Mouse (Mus musculus) heart, embryonic 13.5 days (tissue): ENCODE results near the gene Gm49776. TPM values are rescaled to one million over a fixed set of nuclear protein-coding genes. Genes with fewer than 3 reads are reported as not detected.
A peak's percentile ranks its signal among the peaks of the same experiment; 100 is the strongest.

ENCODE experiments used
- ATAC-seq: fragments of 200-750 bp; cut with Nextera tagmentation; 2 replicates; pipeline ENCODE4 v1.8.0; 2017; ENCODE audit warnings: moderate TSS enrichment; ENCODE audit not compliant: insufficient number of reproducible peaks, low FRiP score, low TSS enrichment; ENCODE audit errors: extremely low read depth
- H3K27ac ChIP-seq: fragments of 300-500 bp; sonication (generic); replicated peaks from 2 replicates; pipeline ENCODE4 v1.5.1; 2015; ENCODE audit warnings: moderate library complexity, mild to moderate bottlenecking, inconsistent platforms
- H3K27me3 ChIP-seq: fragments of 300-500 bp; sonication (generic); replicated peaks from 2 replicates; pipeline ENCODE4 v1.6.1; 2015; ENCODE audit warnings: mild to moderate bottlenecking, inconsistent platforms
- H3K36me3 ChIP-seq: fragments of 300-500 bp; sonication (generic); 2 replicates; pipeline ENCODE4 v1.6.1; 2015; ENCODE audit warnings: mild to moderate bottlenecking, inconsistent platforms
- H3K4me1 ChIP-seq: fragments of 300-500 bp; sonication (generic); 2 replicates; pipeline ENCODE4 v1.6.1; 2015; ENCODE audit warnings: inconsistent platforms
- H3K4me2 ChIP-seq: fragments of 300-500 bp; sonication (generic); 2 replicates; pipeline ENCODE4 v1.6.1; 2015; ENCODE audit warnings: inconsistent platforms, mild to moderate bottlenecking, moderate library complexity
- H3K4me3 ChIP-seq: fragments of 300-500 bp; sonication (generic); 2 replicates; pipeline ENCODE4 v1.5.1; 2015; ENCODE audit warnings: moderate library complexity, mild to moderate bottlenecking, inconsistent platforms
- H3K9ac ChIP-seq: fragments of 300-500 bp; sonication (generic); 2 replicates; pipeline ENCODE4 v1.6.1; 2015; ENCODE audit warnings: inconsistent platforms, mild to moderate bottlenecking, moderate library complexity
- H3K9me3 ChIP-seq: fragments of 300-500 bp; sonication (generic); 2 replicates; pipeline ENCODE4 v1.6.1; 2016; ENCODE audit warnings: inconsistent platforms
- WGBS: fragments of 180-500 bp; shearing (Covaris S2); methylation state at CpG from one replicate; pipeline ENCODE4 v1.1.7; 2015; ENCODE audit warnings: mixed read lengths; 5-methylcytosine and 5-hydroxymethylcytosine counted together
- polyA plus RNA-seq: library from polyadenylated mRNA; unstranded; fragments of >200 nt; fragmentation: Nextera tagmentation; extraction: Ambion mirVana; gene quantifications from 2 replicates; pipeline ENCODE4 v1.2.1, GENCODE M21; 2015

The Gm49776 gene
- polyA plus RNA-seq, 1 experiment from 2014 or later, result 1.8 TPM

GRCm38 (mm10) chr16:18218580-18218996 lies 39.5 kb downstream of the Gm49776 start:
- no peaks in the 10 kb centered on the region for H3K9me3 ChIP-seq
- ATAC-seq, result no peak
- H3K4me3 ChIP-seq, result no peak overlapping the region
- WGBS, result 60% methylated on average over 9 of the region's 9 CpGs
- H3K27ac ChIP-seq, result no peak overlapping the region
- peaks cover 37% of the 10 kb centered on the region for H3K4me1 ChIP-seq
- 0 out of 2 replicates have a peak, but pooled peaks cover 3% of the 10 kb centered on the region for H3K27me3 ChIP-seq
- H3K9ac ChIP-seq, result peak overlapping the region; percentile 15; the same call in 1 of the 2 replicates
- no peak overlapping the region for H3K4me2 ChIP-seq
- H3K36me3 ChIP-seq, result peaks cover 30% of the 10 kb centered on the region

GRCm38 (mm10) chr16:18217579-18217978 lies 40.5 kb downstream of the Gm49776 start, which contains the start of gene Ccdc188:
Ccdc188 (plus strand) TSS chr16:18217879.
- H3K4me1 ChIP-seq, result peaks cover 37% of the 10 kb centered on the region
- 0 out of 2 replicates have a peak, but pooled peaks cover 3% of the 10 kb centered on the region for H3K27me3 ChIP-seq
- no peak within 1 kb of the TSS for H3K4me2 ChIP-seq
- peaks cover 20% of the 10 kb centered on the region for H3K36me3 ChIP-seq
- no peak within 1 kb of the TSS for H3K27ac ChIP-seq
- H3K9me3 ChIP-seq, result no peaks in the 10 kb centered on the region
- 80% methylated on average over 4 of the region's 4 CpGs for WGBS
- peak within 1 kb of the TSS; percentile 15; the same call in 1 of the 2 replicates for H3K9ac ChIP-seq
- H3K4me3 ChIP-seq, result no peak within 1 kb of the TSS
- no peak for ATAC-seq

GRCm38 (mm10) chr16:18214858-18215257 lies 43.3 kb downstream of the Gm49776 start:
- 44% methylated on average over 7 of the region's 7 CpGs for WGBS
- ATAC-seq, result no peak
- Histone ChIP-seq H3K36me3 (no peaks in the 10 kb centered on the region), H3K27me3 (peaks cover 18% of the 10 kb centered on the region), H3K9me3 (no peaks in the 10 kb centered on the region), H3K4me2 (peak overlapping the region; percentile 16; the same call in 1 of the 2 replicates), H3K4me3 (no peak overlapping the region), H3K9ac (peak overlapping the region; percentile 42), H3K4me1 (peaks cover 35% of the 10 kb centered on the region), H3K27ac (peak overlapping the region; percentile 61)

GRCm38 (mm10) chr16:18213689-18214088 lies 44.4 kb downstream of the Gm49776 start:
- Histone ChIP-seq H3K27me3 (peaks cover 28% of the 10 kb centered on the region), H3K4me2 (no peak overlapping the region), H3K27ac (no peak overlapping the region), H3K4me1 (peaks cover 33% of the 10 kb centered on the region), H3K4me3 (no peak overlapping the region), H3K36me3 (no peaks in the 10 kb centered on the region), H3K9me3 (no peaks in the 10 kb centered on the region), H3K9ac (no peak overlapping the region)
- ATAC-seq, result no peak
- WGBS, result 53% methylated on average over 6 of the region's 6 CpGs

- H3K4me3 ChIP-seq, result no peak overlapping the region
- 0 out of 2 replicates have a peak overlapping the region, but pooled peaks have one; percentile 6 for H3K9ac ChIP-seq
- no peaks in the 10 kb centered on the region for H3K36me3 ChIP-seq
- no peak overlapping the region for H3K4me2 ChIP-seq
- 43% methylated on average over 10 of the region's 10 CpGs for WGBS
- H3K9me3 ChIP-seq, result no peaks in the 10 kb centered on the region
- peaks cover 34% of the 10 kb centered on the region for H3K27me3 ChIP-seq
- H3K4me1 ChIP-seq, result peaks cover 29% of the 10 kb centered on the region
- no peak for ATAC-seq
- H3K27ac ChIP-seq, result no peak overlapping the region
Observed at GRCm38 (mm10) chr16:18211417-18212171, 46.5 kb downstream of the Gm49776 start.

- no peak for ATAC-seq
- no peak overlapping the region for H3K4me3 ChIP-seq
- 0 out of 2 replicates have a peak overlapping the region, but pooled peaks have one; percentile 6 for H3K9ac ChIP-seq
- no peak overlapping the region for H3K27ac ChIP-seq
- H3K27me3 ChIP-seq, result peaks cover 37% of the 10 kb centered on the region
- H3K4me2 ChIP-seq, result no peak overlapping the region
- 17% methylated on average over 8 of the region's 8 CpGs for WGBS
- no peaks in the 10 kb centered on the region for H3K9me3 ChIP-seq
- H3K36me3 ChIP-seq, result no peaks in the 10 kb centered on the region
- H3K4me1 ChIP-seq, result peaks cover 29% of the 10 kb centered on the region
Observed at GRCm38 (mm10) chr16:18210701-18211416, 47.3 kb downstream of the Gm49776 start.

- H3K4me1 ChIP-seq, result peaks cover 5% of the 10 kb centered on the region; the same call in 1 of the 2 replicates
- H3K4me3 ChIP-seq, result no peak overlapping the region
- H3K9me3 ChIP-seq, result no peaks in the 10 kb centered on the region
- WGBS, result 69% methylated on average over 7 of the region's 7 CpGs
- H3K27ac ChIP-seq, result no peak overlapping the region
- ATAC-seq, result no peak
- no peak overlapping the region for H3K9ac ChIP-seq
- no peak overlapping the region for H3K4me2 ChIP-seq
- H3K27me3 ChIP-seq, result peaks cover 13% of the 10 kb centered on the region
- no peaks in the 10 kb centered on the region for H3K36me3 ChIP-seq
Observed at GRCm38 (mm10) chr16:18203430-18204091, 54.6 kb downstream of the Gm49776 start.

- 83% methylated on average over 1 of the region's 1 CpGs for WGBS
- Histone ChIP-seq H3K27ac (no peak overlapping the region), H3K27me3 (peaks cover 22% of the 10 kb centered on the region), H3K4me3 (no peak overlapping the region), H3K9ac (no peak overlapping the region), H3K4me2 (no peak overlapping the region), H3K36me3 (no peaks in the 10 kb centered on the region), H3K4me1 (peaks cover 5% of the 10 kb centered on the region; the same call in 1 of the 2 replicates), H3K9me3 (no peaks in the 10 kb centered on the region)
- no peak for ATAC-seq
Observed at GRCm38 (mm10) chr16:18202061-18202460, 56.1 kb downstream of the Gm49776 start.

- H3K27me3 ChIP-seq, result peaks cover 22% of the 10 kb centered on the region; the same call in 1 of the 2 replicates
- ATAC-seq, result no peak
- no peak overlapping the region for H3K27ac ChIP-seq
- no peak overlapping the region for H3K9ac ChIP-seq
- H3K9me3 ChIP-seq, result no peaks in the 10 kb centered on the region
- no peak overlapping the region for H3K4me3 ChIP-seq
- H3K36me3 ChIP-seq, result no peaks in the 10 kb centered on the region
- no peak overlapping the region for H3K4me2 ChIP-seq
- peaks cover 5% of the 10 kb centered on the region; the same call in 1 of the 2 replicates for H3K4me1 ChIP-seq
- 10% methylated on average over 1 of the region's 1 CpGs for WGBS
Observed at GRCm38 (mm10) chr16:18201620-18202019, 56.5 kb downstream of the Gm49776 start.

GRCm38 (mm10) chr16:18200062-18200461 lies 58.1 kb downstream of the Gm49776 start:
- H3K4me1 ChIP-seq, result peaks cover 7% of the 10 kb centered on the region; the same call in 1 of the 2 replicates
- H3K4me2 ChIP-seq, result no peak overlapping the region
- 88% methylated on average over 2 of the region's 2 CpGs for WGBS
- no peak overlapping the region for H3K9ac ChIP-seq
- no peaks in the 10 kb centered on the region for H3K9me3 ChIP-seq
- H3K27me3 ChIP-seq, result peaks cover 22% of the 10 kb centered on the region; the same call in 1 of the 2 replicates
- no peaks in the 10 kb centered on the region for H3K36me3 ChIP-seq
- H3K4me3 ChIP-seq, result no peak overlapping the region
- H3K27ac ChIP-seq, result no peak overlapping the region
- no peak for ATAC-seq
